Mouse (Mus musculus) stomach, embryonic 15.5 days (tissue): ENCODE results near the gene R3hdm2. TPM values are rescaled to one million over a fixed set of nuclear protein-coding genes. Genes with fewer than 3 reads are reported as not detected.

Experiments
- ATAC-seq: fragments of 200-750 bp; cut with Nextera tagmentation; 2 replicates; pipeline ENCODE4 v1.8.0; 2017; ENCODE audit warnings: low read depth, moderate number of reproducible peaks, moderate TSS enrichment; ENCODE audit not compliant: insufficient read depth, low FRiP score
- H3K27ac ChIP-seq: fragments of 300-500 bp; sonication (generic); 2 replicates; pipeline ENCODE4 v1.5.1; 2015; ENCODE audit warnings: mild to moderate bottlenecking, inconsistent platforms
- H3K27me3 ChIP-seq: fragments of 300-500 bp; sonication (generic); replicated peaks from 2 replicates; pipeline ENCODE4 v1.6.1; 2015; ENCODE audit warnings: inconsistent platforms
- H3K36me3 ChIP-seq: fragments of 300-500 bp; sonication (generic); 2 replicates; pipeline ENCODE4 v1.6.1; 2015; ENCODE audit warnings: inconsistent platforms
- H3K4me1 ChIP-seq: fragments of 300-500 bp; sonication (generic); 2 replicates; pipeline ENCODE4 v1.6.1; 2015; ENCODE audit warnings: inconsistent platforms
- H3K4me2 ChIP-seq: fragments of 300-500 bp; sonication (generic); 2 replicates; pipeline ENCODE4 v1.6.1; 2015; ENCODE audit warnings: mild to moderate bottlenecking, inconsistent platforms
- H3K4me3 ChIP-seq: fragments of 300-500 bp; sonication (generic); replicated peaks from 2 replicates; pipeline ENCODE4 v1.5.1; 2015; ENCODE audit warnings: inconsistent platforms
- H3K9ac ChIP-seq: fragments of 300-500 bp; sonication (generic); 2 replicates; pipeline ENCODE4 v1.6.1; 2015; ENCODE audit warnings: inconsistent platforms
- H3K9me3 ChIP-seq: fragments of 300-500 bp; sonication (generic); 2 replicates; pipeline ENCODE4 v1.6.1; 2016; ENCODE audit warnings: inconsistent platforms
- WGBS: fragments of 180-500 bp; shearing (Covaris S2); methylation state at CpG from one replicate; pipeline ENCODE4 v1.1.7; 2015; 5-methylcytosine and 5-hydroxymethylcytosine counted together
- polyA plus RNA-seq: library from polyadenylated mRNA; unstranded; fragments of >200 nt; fragmentation: Nextera tagmentation; extraction: Ambion mirVana; gene quantifications from 2 replicates; pipeline ENCODE4 v1.2.1, GENCODE M21; 2015

R3hdm2 gene
- polyA plus RNA-seq, 1 experiment from 2014 or later, result 26.5 TPM

GRCm38 (mm10) chr10:127341891-127342639 is 38.1 kb upstream of the R3hdm2 start, which contains the start of gene Gli1:
Gene Gli1, minus strand, starts transcription at chr10:127341974.
- under 1% methylated on average over 29 of the region's 29 CpGs for WGBS
- peaks cover 10% of the 10 kb centered on the region for H3K27me3 ChIP-seq
- no peak for ATAC-seq

GRCm38 (mm10) chr10:127343029-127343428 is 37.1 kb upstream of the R3hdm2 start:
- H3K4me2 ChIP-seq, result no peak overlapping the region
- no peaks in the 10 kb centered on the region for H3K36me3 ChIP-seq
- WGBS, result 69% methylated on average over 3 of the region's 3 CpGs
- H3K9me3 ChIP-seq, result no peaks in the 10 kb centered on the region
- no peak overlapping the region for H3K4me3 ChIP-seq
- H3K27me3 ChIP-seq, result peaks cover 10% of the 10 kb centered on the region
- H3K4me1 ChIP-seq, result peaks cover 15% of the 10 kb centered on the region; the same call in 1 of the 2 replicates
- no peak overlapping the region for H3K27ac ChIP-seq
- no peak for ATAC-seq
- H3K9ac ChIP-seq, result no peak overlapping the region

More at GRCm38 (mm10) chr10:127341891-127342639, 38.1 kb upstream of the R3hdm2 start, which contains the start of gene Gli1:
- peaks cover 15% of the 10 kb centered on the region; the same call in 1 of the 2 replicates for H3K4me1 ChIP-seq
- peak within 1 kb of the TSS; percentile 95 for H3K27ac ChIP-seq
- no peaks in the 10 kb centered on the region for H3K36me3 ChIP-seq
- peak within 1 kb of the TSS; percentile 54 for H3K4me3 ChIP-seq
- H3K9me3 ChIP-seq, result no peaks in the 10 kb centered on the region
- peak within 1 kb of the TSS; percentile 37; the same call in 1 of the 2 replicates for H3K9ac ChIP-seq
- H3K4me2 ChIP-seq, result peak within 1 kb of the TSS; percentile 93

GRCm38 (mm10) chr10:127346173-127346572 is 34.0 kb upstream of the R3hdm2 start:
- H3K27me3 ChIP-seq, result peaks cover 5% of the 10 kb centered on the region; the same call in 1 of the 2 replicates
- no peak overlapping the region for H3K9ac ChIP-seq
- H3K4me3 ChIP-seq, result no peak overlapping the region
- H3K27ac ChIP-seq, result no peak overlapping the region
- H3K36me3 ChIP-seq, result no peaks in the 10 kb centered on the region
- WGBS, result 78% methylated on average over 3 of the region's 3 CpGs
- no peaks in the 10 kb centered on the region for H3K9me3 ChIP-seq
- no peak overlapping the region for H3K4me2 ChIP-seq
- H3K4me1 ChIP-seq, result peaks cover 8% of the 10 kb centered on the region; the same call in 1 of the 2 replicates
- ATAC-seq, result no peak

DNA sequence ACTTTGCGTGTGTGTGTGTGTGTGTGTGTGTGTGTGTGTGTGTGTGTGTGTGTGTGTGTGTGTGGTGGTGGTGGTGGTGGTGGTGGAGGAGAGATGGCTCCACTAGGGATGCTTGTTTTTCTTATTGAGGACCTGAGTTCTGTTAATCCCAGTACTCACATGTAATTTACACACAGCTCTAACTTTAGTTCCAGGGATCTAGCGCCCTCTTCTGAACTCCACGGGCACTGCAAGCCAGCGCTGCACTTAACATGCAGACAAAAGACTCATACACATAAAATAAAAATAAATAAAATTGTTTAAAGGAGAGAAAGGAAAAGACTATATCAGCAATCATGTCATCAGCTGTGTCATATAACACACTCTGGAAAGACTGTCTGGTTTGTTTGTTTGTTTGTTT is 31.2 kb upstream of the R3hdm2 start:
- WGBS, result 70% methylated on average over 4 of the region's 4 CpGs
- H3K36me3 ChIP-seq, result no peaks in the 10 kb centered on the region

DNA sequence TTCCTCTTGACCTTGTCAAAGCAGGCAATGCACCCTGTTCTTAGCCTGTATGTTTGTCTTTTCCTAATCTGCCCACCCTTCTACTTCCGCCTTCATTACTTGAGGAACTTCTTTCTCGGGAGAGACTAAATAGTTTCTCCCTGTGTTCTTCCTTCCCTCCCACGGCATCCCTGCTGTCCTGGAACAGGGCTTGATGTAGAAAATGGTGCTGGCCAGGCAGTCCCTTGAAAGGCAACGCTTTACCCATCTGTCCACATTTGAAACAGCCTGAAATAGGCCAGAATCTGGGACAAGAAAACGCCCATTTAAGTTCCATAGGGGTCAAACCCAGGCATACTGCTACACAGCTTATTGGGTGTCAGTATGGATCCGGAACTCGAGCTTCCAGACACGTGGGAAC is 30.3 kb upstream of the R3hdm2 start:
- ATAC-seq, result no peak

More for the DNA sequence above, 31.2 kb upstream of the R3hdm2 start:
- no peak overlapping the region for H3K9ac ChIP-seq
- no peak overlapping the region for H3K4me3 ChIP-seq
- H3K4me2 ChIP-seq, result no peak overlapping the region
- no peak overlapping the region for H3K27ac ChIP-seq
- ATAC-seq, result no peak
- H3K4me1 ChIP-seq, result 0 out of 2 replicates have a peak, but pooled peaks cover 2% of the 10 kb centered on the region
- no peaks in the 10 kb centered on the region for H3K9me3 ChIP-seq
- H3K27me3 ChIP-seq, result no peaks in the 10 kb centered on the region

GRCm38 (mm10) chr10:127350594-127351284 is 29.4 kb upstream of the R3hdm2 start:
- WGBS, result 11% methylated on average over 24 of the region's 24 CpGs
- Histone ChIP-seq H3K4me3 (peak overlapping the region; percentile 16; the same call in 1 of the 2 replicates), H3K27ac (no peak overlapping the region), H3K9me3 (no peaks in the 10 kb centered on the region), H3K36me3 (no peaks in the 10 kb centered on the region), H3K4me1 (0 out of 2 replicates have a peak, but pooled peaks cover 2% of the 10 kb centered on the region), H3K4me2 (peak overlapping the region; percentile 52), H3K27me3 (no peaks in the 10 kb centered on the region), H3K9ac (no peak overlapping the region)
- ATAC-seq, result peak; percentile 70

More for the DNA sequence above, 30.3 kb upstream of the R3hdm2 start:
- H3K9me3 ChIP-seq, result no peaks in the 10 kb centered on the region
- H3K4me1 ChIP-seq, result 0 out of 2 replicates have a peak, but pooled peaks cover 2% of the 10 kb centered on the region
- no peaks in the 10 kb centered on the region for H3K36me3 ChIP-seq
- no peak overlapping the region for H3K9ac ChIP-seq
- no peak overlapping the region for H3K27ac ChIP-seq
- no peaks in the 10 kb centered on the region for H3K27me3 ChIP-seq
- H3K4me3 ChIP-seq, result no peak overlapping the region
- no peak overlapping the region for H3K4me2 ChIP-seq
- 69% methylated on average over 8 of the region's 8 CpGs for WGBS

- H3K4me2 ChIP-seq, result no peak overlapping the region; the same call in 1 of the 2 replicates
- H3K9me3 ChIP-seq, result no peaks in the 10 kb centered on the region
- no peak overlapping the region for H3K9ac ChIP-seq
- WGBS, result 81% methylated on average over 8 of the region's 8 CpGs
- H3K4me3 ChIP-seq, result no peak overlapping the region
- no peaks in the 10 kb centered on the region for H3K36me3 ChIP-seq
- H3K27ac ChIP-seq, result no peak overlapping the region
- ATAC-seq, result no peak
- H3K27me3 ChIP-seq, result no peaks in the 10 kb centered on the region
- H3K4me1 ChIP-seq, result 0 out of 2 replicates have a peak, but pooled peaks cover 2% of the 10 kb centered on the region
Measured at GRCm38 (mm10) chr10:127351285-127351595, 28.9 kb upstream of the R3hdm2 start.

- H3K9me3 ChIP-seq, result no peaks in the 10 kb centered on the region
- ATAC-seq, result no peak; the same call in 1 of the 2 replicates
- no peak overlapping the region for H3K27ac ChIP-seq
- no peak overlapping the region for H3K4me3 ChIP-seq
- H3K9ac ChIP-seq, result no peak overlapping the region
- no peaks in the 10 kb centered on the region for H3K27me3 ChIP-seq
- H3K4me1 ChIP-seq, result 0 out of 2 replicates have a peak, but pooled peaks cover 2% of the 10 kb centered on the region
- H3K36me3 ChIP-seq, result no peaks in the 10 kb centered on the region
- no peak overlapping the region for H3K4me2 ChIP-seq
- 66% methylated on average over 8 of the region's 8 CpGs for WGBS
Measured at GRCm38 (mm10) chr10:127351719-127352118, 28.4 kb upstream of the R3hdm2 start.

DNA sequence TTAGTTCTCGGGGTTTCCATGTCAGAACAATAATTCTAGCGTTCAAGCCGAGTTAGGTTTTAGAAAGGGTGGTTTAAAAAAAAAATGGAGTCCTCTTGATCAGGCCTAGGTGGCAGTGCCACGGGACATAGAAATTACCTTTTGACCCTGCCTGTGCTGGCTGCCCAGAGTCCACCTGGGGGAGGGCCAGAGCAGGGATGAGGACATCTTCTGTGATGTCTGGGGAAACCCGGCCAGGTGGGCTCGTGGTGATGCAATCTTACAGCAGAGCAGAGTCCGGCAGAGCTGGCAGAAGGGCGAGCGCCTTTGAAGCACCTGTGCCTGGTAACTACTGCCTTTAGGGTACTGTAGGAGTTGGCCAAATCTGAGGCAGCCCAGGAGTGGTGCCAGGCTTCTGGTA is 27.9 kb upstream of the R3hdm2 start:
- H3K27me3 ChIP-seq, result no peaks in the 10 kb centered on the region
- 79% methylated on average over 9 of the region's 9 CpGs for WGBS
- H3K4me2 ChIP-seq, result no peak overlapping the region
- H3K36me3 ChIP-seq, result no peaks in the 10 kb centered on the region
- H3K4me3 ChIP-seq, result no peak overlapping the region
- 0 out of 2 replicates have a peak, but pooled peaks cover 2% of the 10 kb centered on the region for H3K4me1 ChIP-seq
- no peak for ATAC-seq
- no peak overlapping the region for H3K9ac ChIP-seq
- H3K27ac ChIP-seq, result no peak overlapping the region
- H3K9me3 ChIP-seq, result no peaks in the 10 kb centered on the region

DNA sequence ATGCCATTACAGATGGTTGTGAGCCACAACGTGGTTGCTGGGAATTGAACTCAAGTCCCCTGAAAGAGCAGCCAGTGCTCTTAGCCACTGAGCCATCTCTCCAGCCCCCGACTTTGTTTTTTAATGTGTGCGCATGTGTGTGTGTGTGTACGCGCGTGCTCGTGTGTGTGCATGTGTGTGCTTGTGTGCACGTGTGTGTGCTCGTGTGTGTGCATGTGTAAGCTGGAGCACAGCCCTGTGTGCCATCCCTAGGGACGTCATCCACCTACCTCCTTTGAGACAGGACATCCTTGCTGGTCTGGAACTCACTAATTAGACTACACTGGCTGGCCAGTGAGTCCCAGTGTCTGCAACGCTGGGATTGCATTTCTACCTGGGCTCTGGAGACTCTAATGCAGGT is 27.4 kb upstream of the R3hdm2 start:
- WGBS, result 91% methylated on average over 11 of the region's 11 CpGs
- Histone ChIP-seq H3K27me3 (no peaks in the 10 kb centered on the region), H3K4me1 (0 out of 2 replicates have a peak, but pooled peaks cover 2% of the 10 kb centered on the region), H3K4me3 (no peak overlapping the region), H3K4me2 (no peak overlapping the region), H3K9me3 (no peaks in the 10 kb centered on the region), H3K9ac (no peak overlapping the region), H3K27ac (no peak overlapping the region), H3K36me3 (no peaks in the 10 kb centered on the region)
- no peak for ATAC-seq

GRCm38 (mm10) chr10:127353909-127354895 is 25.9 kb upstream of the R3hdm2 start, which contains the start of gene Inhbe:
Gene Inhbe, minus strand, starts transcription at chr10:127354411.
- 81% methylated on average over 18 of the region's 18 CpGs for WGBS
- ATAC-seq, result no peak

More at GRCm38 (mm10) chr10:127353909-127354895, 25.9 kb upstream of the R3hdm2 start, which contains the start of gene Inhbe:
- Histone ChIP-seq H3K27me3 (no peaks in the 10 kb centered on the region), H3K4me2 (no peak within 1 kb of the TSS), H3K27ac (no peak within 1 kb of the TSS), H3K9me3 (no peaks in the 10 kb centered on the region), H3K36me3 (no peaks in the 10 kb centered on the region), H3K9ac (no peak within 1 kb of the TSS), H3K4me3 (no peak within 1 kb of the TSS), H3K4me1 (0 out of 2 replicates have a peak, but pooled peaks cover 2% of the 10 kb centered on the region)
